Mouse (Mus musculus) limb, embryonic 12.5 days (tissue): Measurements from ENCODE around the gene Nynrin. TPM values are rescaled to one million over a fixed set of nuclear protein-coding genes. Genes with fewer than 3 reads are reported as not detected.

Source experiments
- ATAC-seq: fragments of 200-750 bp; cut with Nextera tagmentation; 2 replicates; pipeline ENCODE4 v1.8.0; 2017; ENCODE audit warnings: low read depth, moderate TSS enrichment; ENCODE audit not compliant: insufficient number of reproducible peaks, insufficient read depth, low FRiP score, low TSS enrichment
- H3K27ac ChIP-seq: fragments of 300-500 bp; sonication (generic); 2 replicates; pipeline ENCODE4 v1.5.1; 2016; ENCODE audit warnings: mild to moderate bottlenecking, moderate library complexity
- H3K27me3 ChIP-seq: fragments of 300-500 bp; sonication (generic); 2 replicates; pipeline ENCODE4 v1.6.1; 2016; ENCODE audit warnings: mild to moderate bottlenecking, moderate library complexity
- H3K36me3 ChIP-seq: fragments of 300-500 bp; sonication (generic); 2 replicates; pipeline ENCODE4 v1.6.1; 2016; ENCODE audit warnings: mild to moderate bottlenecking, moderate library complexity
- H3K4me1 ChIP-seq: fragments of 300-500 bp; sonication (generic); replicated peaks from 2 replicates; pipeline ENCODE4 v1.6.1; 2016
- H3K4me2 ChIP-seq: fragments of 300-500 bp; sonication (generic); 2 replicates; pipeline ENCODE4 v1.6.1; 2016; ENCODE audit warnings: mild to moderate bottlenecking, moderate library complexity
- H3K4me3 ChIP-seq: fragments of 300-500 bp; sonication (generic); replicated peaks from 2 replicates; pipeline ENCODE4 v1.5.1; 2016; ENCODE audit warnings: mild to moderate bottlenecking
- H3K9ac ChIP-seq: fragments of 300-500 bp; sonication (generic); replicated peaks from 2 replicates; pipeline ENCODE4 v1.6.1; 2016; ENCODE audit warnings: mild to moderate bottlenecking, moderate library complexity
- H3K9me3 ChIP-seq: fragments of 300-500 bp; sonication (generic); 2 replicates; pipeline ENCODE4 v1.6.1; 2016; ENCODE audit warnings: mild to moderate bottlenecking, moderate library complexity
- WGBS: fragments of 180-500 bp; shearing (Covaris S2); methylation state at CpG from one replicate; pipeline ENCODE4 v1.1.7; 2016; 5-methylcytosine and 5-hydroxymethylcytosine counted together
- polyA plus RNA-seq: library from polyadenylated mRNA; unstranded; fragments of >200 nt; fragmentation: Nextera tagmentation; extraction: Ambion mirVana; gene quantifications from 2 replicates; pipeline ENCODE4 v1.2.1, GENCODE M21; 2016

Nynrin gene
- polyA plus RNA-seq, 1 experiment from 2014 or later: 38.9 TPM

GRCm38 (mm10) chr14:55879623-55880022 is 25.8 kb downstream of the Nynrin start:
- H3K36me3 ChIP-seq: no peaks in the 10 kb centered on the region
- H3K27me3 ChIP-seq: no peaks in the 10 kb centered on the region
- ATAC-seq: no peak
- WGBS: 47% methylated on average over 1 of the region's 1 CpGs
- H3K9ac ChIP-seq: no peak overlapping the region
- H3K4me3 ChIP-seq: no peak overlapping the region
- H3K9me3 ChIP-seq: no peaks in the 10 kb centered on the region
- H3K4me2 ChIP-seq: no peak overlapping the region
- peaks cover 32% of the 10 kb centered on the region for H3K4me1 ChIP-seq
- no peak overlapping the region for H3K27ac ChIP-seq

- no peaks in the 10 kb centered on the region for H3K27me3 ChIP-seq
- peaks cover 39% of the 10 kb centered on the region for H3K4me1 ChIP-seq
- no peak overlapping the region for H3K4me3 ChIP-seq
- no peak overlapping the region for H3K9ac ChIP-seq
- H3K4me2 ChIP-seq: no peak overlapping the region
- no peak for ATAC-seq
- no peak overlapping the region for H3K27ac ChIP-seq
- no peaks in the 10 kb centered on the region for H3K36me3 ChIP-seq
- H3K9me3 ChIP-seq: no peaks in the 10 kb centered on the region
- WGBS: 78% methylated on average over 8 of the region's 8 CpGs
Measured at GRCm38 (mm10) chr14:55880982-55881381, 27.2 kb downstream of the Nynrin start.

GRCm38 (mm10) chr14:55882171-55882641 is 28.4 kb downstream of the Nynrin start:
- no peak for ATAC-seq
- 58% methylated on average over 6 of the region's 6 CpGs for whole genome bisulfite sequencing
- no peak overlapping the region for H3K4me2 ChIP-seq
- no peak overlapping the region for H3K4me3 ChIP-seq
- H3K27ac ChIP-seq: no peak overlapping the region
- peaks cover 44% of the 10 kb centered on the region for H3K4me1 ChIP-seq
- H3K9ac ChIP-seq: no peak overlapping the region
- H3K36me3 ChIP-seq: peaks cover 12% of the 10 kb centered on the region
- H3K27me3 ChIP-seq: no peaks in the 10 kb centered on the region
- no peaks in the 10 kb centered on the region for H3K9me3 ChIP-seq

GRCm38 (mm10) chr14:55883149-55883661 is 29.4 kb downstream of the Nynrin start:
- H3K4me2 ChIP-seq: no peak overlapping the region
- 92% methylated on average over 13 of the region's 13 CpGs for WGBS
- H3K4me1 ChIP-seq: peaks cover 35% of the 10 kb centered on the region
- H3K27me3 ChIP-seq: no peaks in the 10 kb centered on the region
- H3K36me3 ChIP-seq: peaks cover 22% of the 10 kb centered on the region
- H3K4me3 ChIP-seq: no peak overlapping the region
- H3K9ac ChIP-seq: no peak overlapping the region
- no peaks in the 10 kb centered on the region for H3K9me3 ChIP-seq
- H3K27ac ChIP-seq: no peak overlapping the region
- ATAC-seq: no peak

GRCm38 (mm10) chr14:55883663-55884062 is 29.9 kb downstream of the Nynrin start:
- no peak overlapping the region for H3K9ac ChIP-seq
- peak overlapping the region; percentile 82; the same call in 1 of the 2 replicates for H3K4me3 ChIP-seq
- 92% methylated on average over 12 of the region's 12 CpGs for WGBS
- H3K27ac ChIP-seq: peak overlapping the region; percentile 95
- H3K9me3 ChIP-seq: no peaks in the 10 kb centered on the region
- peaks cover 30% of the 10 kb centered on the region for H3K4me1 ChIP-seq
- no peak for ATAC-seq
- no peaks in the 10 kb centered on the region for H3K27me3 ChIP-seq
- H3K36me3 ChIP-seq: peaks cover 27% of the 10 kb centered on the region
- no peak overlapping the region for H3K4me2 ChIP-seq

- Histone ChIP-seq H3K27ac (peak within 1 kb of the TSS; percentile 95), H3K4me1 (peaks cover 29% of the 10 kb centered on the region), H3K36me3 (peaks cover 32% of the 10 kb centered on the region), H3K27me3 (no peaks in the 10 kb centered on the region), H3K4me2 (peak within 1 kb of the TSS; percentile 88), H3K9ac (peak within 1 kb of the TSS; percentile 89), H3K9me3 (no peaks in the 10 kb centered on the region), H3K4me3 (peak within 1 kb of the TSS; percentile 82)
- ATAC-seq: peak; percentile 23; the same call in 1 of the 2 replicates
- 42% methylated on average over 4 of the region's 4 CpGs for WGBS
Measured at GRCm38 (mm10) chr14:55884166-55884565, 30.4 kb downstream of the Nynrin start, which contains the start of gene Cbln3. Gene Cbln3 (minus strand): TSS chr14:55884392.

- H3K4me2 ChIP-seq: peak within 1 kb of the TSS; percentile 88
- peak within 1 kb of the TSS; percentile 95 for H3K27ac ChIP-seq
- peaks cover 37% of the 10 kb centered on the region for H3K36me3 ChIP-seq
- peaks cover 29% of the 10 kb centered on the region for H3K4me1 ChIP-seq
- H3K27me3 ChIP-seq: no peaks in the 10 kb centered on the region
- H3K9ac ChIP-seq: peak within 1 kb of the TSS; percentile 89
- H3K9me3 ChIP-seq: no peaks in the 10 kb centered on the region
- peak; percentile 91 for ATAC-seq
- 1% methylated on average over 28 of the region's 30 CpGs for WGBS
- peak within 1 kb of the TSS; percentile 82 for H3K4me3 ChIP-seq
Measured at GRCm38 (mm10) chr14:55884713-55885113, 30.9 kb downstream of the Nynrin start, which contains the start of gene Khnyn. Gene Khnyn (plus strand): TSS chr14:55884947.

- Histone ChIP-seq H3K27ac (peak overlapping the region; percentile 95), H3K36me3 (peaks cover 42% of the 10 kb centered on the region), H3K4me3 (peak overlapping the region; percentile 82), H3K9me3 (no peaks in the 10 kb centered on the region), H3K9ac (peak overlapping the region; percentile 89), H3K27me3 (no peaks in the 10 kb centered on the region), H3K4me2 (peak overlapping the region; percentile 88), H3K4me1 (peaks cover 29% of the 10 kb centered on the region)
- ATAC-seq: peak; percentile 40
- under 1% methylated on average over 14 of the region's 30 CpGs for WGBS
Measured at GRCm38 (mm10) chr14:55885114-55885790, 31.4 kb downstream of the Nynrin start.

GRCm38 (mm10) chr14:55885791-55886271 is 32.0 kb downstream of the Nynrin start:
- peak overlapping the region; percentile 95 for H3K27ac ChIP-seq
- 7% methylated on average over 16 of the region's 16 CpGs for WGBS
- H3K9me3 ChIP-seq: no peaks in the 10 kb centered on the region
- ATAC-seq: no peak
- H3K27me3 ChIP-seq: no peaks in the 10 kb centered on the region
- H3K4me3 ChIP-seq: peak overlapping the region; percentile 82
- peak overlapping the region; percentile 88 for H3K4me2 ChIP-seq
- peak overlapping the region; percentile 89 for H3K9ac ChIP-seq
- peaks cover 48% of the 10 kb centered on the region for H3K36me3 ChIP-seq
- peaks cover 29% of the 10 kb centered on the region for H3K4me1 ChIP-seq

- peaks cover 29% of the 10 kb centered on the region for H3K4me1 ChIP-seq
Measured at GRCm38 (mm10) chr14:55886571-55887382, 33.0 kb downstream of the Nynrin start.

GRCm38 (mm10) chr14:55897671-55898070 is 43.9 kb downstream of the Nynrin start:
- Histone ChIP-seq H3K27ac (no peak overlapping the region), H3K9ac (no peak overlapping the region), H3K4me2 (no peak overlapping the region), H3K4me3 (no peak overlapping the region), H3K36me3 (peaks cover 54% of the 10 kb centered on the region), H3K9me3 (no peaks in the 10 kb centered on the region), H3K27me3 (no peaks in the 10 kb centered on the region), H3K4me1 (peaks cover 22% of the 10 kb centered on the region)
- WGBS: 93% methylated on average over 12 of the region's 12 CpGs
- no peak for ATAC-seq

More at GRCm38 (mm10) chr14:55886571-55887382, 33.0 kb downstream of the Nynrin start:
- ATAC-seq: no peak
- no peaks in the 10 kb centered on the region for H3K27me3 ChIP-seq
- peaks cover 58% of the 10 kb centered on the region for H3K36me3 ChIP-seq
- peak overlapping the region; percentile 88 for H3K4me2 ChIP-seq
- WGBS: 86% methylated on average over 24 of the region's 24 CpGs
- H3K27ac ChIP-seq: no peak overlapping the region
- no peaks in the 10 kb centered on the region for H3K9me3 ChIP-seq
- H3K9ac ChIP-seq: peak overlapping the region; percentile 37
- peak overlapping the region; percentile 82 for H3K4me3 ChIP-seq
